In the genomic region with DNA sequence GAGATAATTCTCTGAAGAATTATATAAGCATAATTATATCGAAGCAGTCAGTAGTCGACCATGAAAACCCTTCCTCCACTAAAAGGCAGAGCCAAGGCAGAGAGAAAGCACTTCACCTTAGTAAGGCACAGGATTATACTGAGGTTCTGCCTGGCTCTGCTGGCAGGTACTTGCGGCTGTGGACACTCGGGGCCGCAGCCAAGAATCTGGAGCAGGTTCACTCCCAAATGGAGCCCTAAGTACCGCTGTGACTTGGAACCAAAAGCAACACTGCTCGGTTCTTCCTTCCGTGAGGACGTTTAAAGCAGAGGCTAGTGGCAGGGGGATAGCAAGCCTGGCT, we compare ENCODE assay signal across 8 mouse cellular contexts. TPM values are rescaled to one million over a fixed set of nuclear protein-coding genes. Genes with fewer than 3 reads are reported as not detected.
A peak's percentile ranks its signal among the peaks of the same experiment; 100 is the strongest.
DNase-seq lines count a peak whose midpoint lies in the region; ATAC-seq and TF ChIP-seq lines count a peak whose summit lies in the region.

No protein-coding gene starts in this region.

- H3K4me1 ChIP-seq in ES-E14 (ENCODE audit: control insufficient read depth in 2 of 2, insufficient read depth in 2 of 2, low read length in 2 of 2, poor library complexity in 1 of 2): peaks cover 0 to 2% of the 10 kb centered on the region in 2 experiments; a peak in 2 of 4 replicates
- H3K4me1 ChIP-seq in heart, postnatal 0 days (ENCODE audit: control insufficient read depth, insufficient read depth): peaks cover 10% of the 10 kb centered on the region; the same call in 1 of the 2 replicates
- H3K4me1 ChIP-seq in lung, embryonic 16.5 days (replicated peaks; ENCODE audit: control insufficient read depth, insufficient read depth, low read length): peaks cover 13% of the 10 kb centered on the region
- H3K4me1 ChIP-seq in stomach, postnatal 0 days (replicated peaks; ENCODE audit: control insufficient read depth, insufficient read depth): no peaks in the 10 kb centered on the region; the same call in 1 of the 2 replicates

- DNase-seq in gastrocnemius, adult 2 months: peak; percentile 61
- DNase-seq in gastrocnemius, postnatal 10 days: no peak
- no peak for DNase-seq in ES-E14 (ENCODE audit: low read depth, low spot score)
- peak; percentile 32 for DNase-seq in heart, postnatal 0 days (ENCODE audit: low spot score)
- no peak for DNase-seq in stomach, postnatal 0 days (ENCODE audit: low spot score)
- DNase-seq in MN1 (ENCODE audit: low spot score): no peak
- DNase-seq in left cerebral cortex, postnatal 14 days (ENCODE audit: low spot score in 2 of 2): no peak

- H3K9ac ChIP-seq in ES-E14 (ENCODE audit: insufficient read depth, low read depth, low read length, poor library complexity, severe bottlenecking): peak overlapping the region; percentile 87
- peak overlapping the region; percentile 71 for H3K9ac ChIP-seq in heart, postnatal 0 days (replicated peaks; ENCODE audit: low read depth, low read length)
- peak overlapping the region; percentile 74 for H3K9ac ChIP-seq in lung, embryonic 16.5 days (ENCODE audit: low read length)
- H3K9ac ChIP-seq in stomach, postnatal 0 days (ENCODE audit: low read length): peak overlapping the region; percentile 70

- WGBS in heart, postnatal 0 days: 3% methylated on average over 9 of the region's 9 CpGs
- WGBS in lung, embryonic 16.5 days: 4% methylated on average over 9 of the region's 9 CpGs
- WGBS in stomach, postnatal 0 days: 3% methylated on average over 9 of the region's 9 CpGs

- H3K27ac ChIP-seq in gastrocnemius, adult 2 months: peak overlapping the region; percentile 95
- H3K27ac ChIP-seq in ES-E14 (ENCODE audit: insufficient read depth, low read depth, low read length, poor library complexity, severe bottlenecking): peak overlapping the region; percentile 93
- peak overlapping the region; percentile 90 for H3K27ac ChIP-seq in heart, postnatal 0 days (ENCODE audit: low read depth)
- H3K27ac ChIP-seq in lung, embryonic 16.5 days (ENCODE audit: low read length): peak overlapping the region; percentile 96
- peak overlapping the region; percentile 99 for H3K27ac ChIP-seq in stomach, postnatal 0 days (replicated peaks)

- intact Hi-C loops in gastrocnemius, adult 2 months (cut with DNase I): no loop called here
- intact Hi-C loops in left cerebral cortex, postnatal 14 days (cut with DNase I): loop anchor here (5.0 kb wide), 1 partner anchor 95 kb away; no protein-coding TSS in a partner anchor

- ATAC-seq in heart, postnatal 0 days (ENCODE audit: insufficient read depth, low read depth): no peak
- no peak for ATAC-seq in lung, embryonic 16.5 days (ENCODE audit: low read depth)
- no peak for ATAC-seq in stomach, postnatal 0 days (ENCODE audit: low FRiP score, low TSS enrichment)

- no peak for TF ChIP-seq CTCF in gastrocnemius, adult 2 months (IDR thresholded peaks at IDR 0.05)
- no peak for TF ChIP-seq CTCF in heart, postnatal 0 days (IDR thresholded peaks at IDR 0.05; ENCODE audit: low read depth)
- no peak for TF ChIP-seq CTCF in stomach, postnatal 0 days (IDR thresholded peaks at IDR 0.05; ENCODE audit: low read depth)

- no peak for TF ChIP-seq EP300 in heart, postnatal 0 days (IDR thresholded peaks at IDR 0.05; ENCODE audit: low read depth)
- no peak for TF ChIP-seq EP300 in stomach, postnatal 0 days (optimal IDR thresholded peaks at IDR 0.05)

- no peaks in the 10 kb centered on the region; the same call in 1 of the 2 replicates for H3K36me3 ChIP-seq in ES-E14 (ENCODE audit: control insufficient read depth, insufficient read depth, low read length, poor library complexity, severe bottlenecking)
- H3K36me3 ChIP-seq in heart, postnatal 0 days (replicated peaks; ENCODE audit: control insufficient read depth, insufficient read depth, low read length): no peaks in the 10 kb centered on the region
- no peaks in the 10 kb centered on the region for H3K36me3 ChIP-seq in lung, embryonic 16.5 days (ENCODE audit: control insufficient read depth, insufficient read depth, low read length)
- H3K36me3 ChIP-seq in stomach, postnatal 0 days (ENCODE audit: control insufficient read depth, insufficient read depth, low read length): no peaks in the 10 kb centered on the region

- no peaks in the 10 kb centered on the region for H3K9me3 ChIP-seq in ES-E14 (ENCODE audit: control insufficient read depth, insufficient read depth, low read depth, low read length)
- no peaks in the 10 kb centered on the region for H3K9me3 ChIP-seq in heart, postnatal 0 days (replicated peaks; ENCODE audit: control insufficient read depth, low read length)
- no peaks in the 10 kb centered on the region for H3K9me3 ChIP-seq in lung, embryonic 16.5 days (ENCODE audit: control insufficient read depth, low read length)
- no peaks in the 10 kb centered on the region for H3K9me3 ChIP-seq in stomach, postnatal 0 days (ENCODE audit: control insufficient read depth, low read length)

- H3K4me2 ChIP-seq in heart, postnatal 0 days (ENCODE audit: low read depth, low read length): peak overlapping the region; percentile 94
- H3K4me2 ChIP-seq in lung, embryonic 16.5 days (ENCODE audit: low read depth, low read length): peak overlapping the region; percentile 93
- peak overlapping the region; percentile 86 for H3K4me2 ChIP-seq in stomach, postnatal 0 days (replicated peaks; ENCODE audit: low read depth)

- peak overlapping the region; percentile 83 for H3K4me3 ChIP-seq in gastrocnemius, adult 2 months
- peak overlapping the region; percentile 59 to 70 for H3K4me3 ChIP-seq in ES-E14 (ENCODE audit: insufficient read depth in 1 of 2, low read depth in 1 of 2, low read length in 2 of 2, poor library complexity in 1 of 2, severe bottlenecking in 1 of 2)
- H3K4me3 ChIP-seq in heart, postnatal 0 days (ENCODE audit: low read depth, low read length): peak overlapping the region; percentile 81
- peak overlapping the region; percentile 91 for H3K4me3 ChIP-seq in lung, embryonic 16.5 days (ENCODE audit: low read length)
- H3K4me3 ChIP-seq in stomach, postnatal 0 days (ENCODE audit: low read depth, low read length): peak overlapping the region; percentile 87

- no peaks in the 10 kb centered on the region for H3K27me3 ChIP-seq in heart, postnatal 0 days (ENCODE audit: control insufficient read depth, insufficient read depth, low read length)
- H3K27me3 ChIP-seq in lung, embryonic 16.5 days (ENCODE audit: control insufficient read depth, insufficient read depth, low read depth, low read length): no peaks in the 10 kb centered on the region
- H3K27me3 ChIP-seq in stomach, postnatal 0 days (ENCODE audit: control insufficient read depth, insufficient read depth, low read length): no peaks in the 10 kb centered on the region

- in situ Hi-C loops in ES-E14 (cut with MboI; ENCODE audit: low sequenced_read_pairs in 2 of 2, unreplicated experiment in 2 of 2): no loop called here

TF ChIP-seq in ES-E14, 5 proteins besides CTCF, POLR2A, EP300 and RAD21:
- TF ChIP-seq MAFK (IDR thresholded peaks at IDR 0.05; ENCODE audit: insufficient read depth, low read depth, low read length) (no peak), CHD2 (IDR thresholded peaks at IDR 0.05; ENCODE audit: low read depth, low read length) (no peak), ZNF384 (IDR thresholded peaks at IDR 0.05; ENCODE audit: low read depth, low read length) (no peak)

RNA-seq across cellular contexts. Expression of a gene that starts 1.4 kb away (rescaled TPM):
- total RNA-seq in gastrocnemius, adult 2 months (2021): 1 to 10 TPM; 1.2 to 1.5 TPM
- total RNA-seq in gastrocnemius, postnatal 10 days (2021): 1 to 10 TPM; 4.6 to 6.5 TPM
- 8.7 and 11.3 TPM in 2 replicates for total RNA-seq in ES-E14 (2012; rRNA removed)
- total RNA-seq in heart, postnatal 0 days (2014; rRNA removed; ENCODE audit: low replicate concordance): 2.1 and 4.2 TPM in 2 replicates
- polyA plus RNA-seq in heart, postnatal 0 days (2015; fragmentation: Nextera tagmentation; extraction: Ambion mirVana): 4.7 and 5.1 TPM in 2 replicates
- polyA plus RNA-seq in lung, embryonic 16.5 days (2015; fragmentation: Nextera tagmentation; extraction: Ambion mirVana): 6.4 and 7.0 TPM in 2 replicates
- polyA plus RNA-seq in stomach, postnatal 0 days (2015; fragmentation: Nextera tagmentation; extraction: Ambion mirVana): 7.1 and 7.2 TPM in 2 replicates
- 10 to 100 TPM; 44.9 to 46.9 TPM for total RNA-seq in left cerebral cortex, postnatal 14 days (2021)

RNA-seq across cellular contexts. Expression of a gene that starts 3.0 kb away (rescaled TPM):
- total RNA-seq in gastrocnemius, adult 2 months (2021): not detected
- total RNA-seq in gastrocnemius, postnatal 10 days (2021): under 1 TPM; 0.21 to 0.27 TPM
- 3.2 and 3.5 TPM in 2 replicates for total RNA-seq in ES-E14 (2012; rRNA removed)
- total RNA-seq in heart, postnatal 0 days (2014; rRNA removed; ENCODE audit: low replicate concordance): 0.04 TPM in 1 of 2 replicates, not detected in the other
- polyA plus RNA-seq in heart, postnatal 0 days (2015; fragmentation: Nextera tagmentation; extraction: Ambion mirVana): not detected in 2 replicates
- polyA plus RNA-seq in lung, embryonic 16.5 days (2015; fragmentation: Nextera tagmentation; extraction: Ambion mirVana): not detected in 2 replicates
- polyA plus RNA-seq in stomach, postnatal 0 days (2015; fragmentation: Nextera tagmentation; extraction: Ambion mirVana): not detected in 2 replicates
- total RNA-seq in left cerebral cortex, postnatal 14 days (2021): 1 to 10 TPM; 1.8 to 2.4 TPM

Comparison
In these comparisons a context has a peak if more than half of its experiments do, and no peak if none do; other contexts are left out.
1. DNase-seq: peak in gastrocnemius, adult 2 months (single experiment) and heart, postnatal 0 days (single experiment); none in gastrocnemius, postnatal 10 days (single experiment), ES-E14 (single experiment), stomach, postnatal 0 days (single experiment), MN1 (single experiment) and left cerebral cortex, postnatal 14 days (0 of 2).
2. Peak in every context shown above with its lines, with median percentiles within 50 percentile points of each other: H3K27ac ChIP-seq, H3K4me3 ChIP-seq, H3K9ac ChIP-seq and H3K4me2 ChIP-seq.